Mouse (Mus musculus) ES-Bruce4 (cell line): ENCODE measurements around the gene Il10rb. TPM values are rescaled to one million over a fixed set of nuclear protein-coding genes. Genes with fewer than 3 reads are reported as not detected.

Source experiments
- H3K27ac ChIP-seq: 2 replicates; pipeline ENCODE4 v1.5.1; 2012; ENCODE audit warnings: low read length, inconsistent platforms; ENCODE audit not compliant: insufficient read depth
- H3K27me3 ChIP-seq: 2 replicates; pipeline ENCODE4 v1.6.1; 2012; ENCODE audit warnings: mild to moderate bottlenecking, low read length, inconsistent platforms; ENCODE audit not compliant: control insufficient read depth, poor library complexity, insufficient read depth, severe bottlenecking
- H3K36me3 ChIP-seq: 2 replicates; pipeline ENCODE4 v1.6.1; 2012; ENCODE audit warnings: inconsistent platforms, mild to moderate bottlenecking, low read length, moderate library complexity; ENCODE audit not compliant: control insufficient read depth, poor library complexity, insufficient read depth, severe bottlenecking
- H3K4me1 ChIP-seq: one replicate; pipeline ENCODE4 v1.8.1; 2011; ENCODE audit warnings: low read length; ENCODE audit not compliant: control insufficient read depth, insufficient read depth
- H3K4me3 ChIP-seq: 2 replicates; pipeline ENCODE4 v1.5.1; 2011; ENCODE audit warnings: low read depth, mild to moderate bottlenecking, low read length
- H3K9ac ChIP-seq: 2 replicates; pipeline ENCODE4 v1.6.1; 2012; ENCODE audit warnings: low read depth, mild to moderate bottlenecking, inconsistent platforms; ENCODE audit not compliant: poor library complexity, severe bottlenecking
- H3K9me3 ChIP-seq: replicated peaks from 2 replicates; pipeline ENCODE4 v1.6.1; 2012; ENCODE audit warnings: mild to moderate bottlenecking, low read length, inconsistent platforms; ENCODE audit not compliant: control insufficient read depth, poor library complexity, insufficient read depth, severe bottlenecking
- CTCF ChIP-seq: IDR thresholded peaks from one replicate; pipeline ENCODE4 v1.8.1; 2011; ENCODE audit warnings: low read depth, low read length
- EP300 ChIP-seq: IDR thresholded peaks from 2 replicates; pipeline ENCODE4 v1.6.1; 2011; ENCODE audit warnings: low read depth, low read length; ENCODE audit not compliant: insufficient read depth
- POLR2A ChIP-seq: IDR thresholded peaks from one replicate; pipeline ENCODE4 v1.8.1; 2011; ENCODE audit warnings: low read length; ENCODE audit not compliant: insufficient read depth
- polyA plus RNA-seq: library from polyadenylated mRNA; stranded (reverse); fragments of >200 nt; gene quantifications from 2 replicates; pipeline ENCODE4 v1.2.4, GENCODE M21; 2011; ENCODE audit warnings: low read depth; ENCODE audit not compliant: missing spikeins, insufficient read depth, insufficient read length

Gene Il10rb
- polyA plus RNA-seq, 1 experiment = 3.5 TPM

- Histone ChIP-seq H3K36me3 (no peaks in the 10 kb centered on the region), H3K9ac (no peak overlapping the region), H3K27me3 (no peaks in the 10 kb centered on the region), H3K4me3 (no peak overlapping the region), H3K4me1 (peaks cover 2% of the 10 kb centered on the region), H3K9me3 (no peaks in the 10 kb centered on the region), H3K27ac (peak overlapping the region; percentile 17)
- TF ChIP-seq EP300 = no peak
- TF ChIP-seq CTCF = no peak
- no peak for TF ChIP-seq POLR2A
Measured at GRCm38 (mm10) chr16:91378991-91379390, 27.0 kb upstream of the Il10rb start.

GRCm38 (mm10) chr16:91379412-91379811 is 26.6 kb upstream of the Il10rb start:
- no peaks in the 10 kb centered on the region for H3K27me3 ChIP-seq
- no peaks in the 10 kb centered on the region for H3K36me3 ChIP-seq
- H3K4me3 ChIP-seq = no peak overlapping the region
- no peak overlapping the region for H3K9ac ChIP-seq
- no peaks in the 10 kb centered on the region for H3K9me3 ChIP-seq
- peaks cover 2% of the 10 kb centered on the region for H3K4me1 ChIP-seq
- TF ChIP-seq CTCF (no peak), POLR2A (no peak), EP300 (no peak)
- H3K27ac ChIP-seq = peak overlapping the region; percentile 17

GRCm38 (mm10) chr16:91380151-91380550 is 25.8 kb upstream of the Il10rb start:
- peaks cover 2% of the 10 kb centered on the region for H3K4me1 ChIP-seq
- TF ChIP-seq CTCF = no peak
- no peak for TF ChIP-seq EP300
- TF ChIP-seq POLR2A = no peak
- no peaks in the 10 kb centered on the region for H3K9me3 ChIP-seq
- no peak overlapping the region for H3K9ac ChIP-seq
- H3K27ac ChIP-seq = no peak overlapping the region
- H3K36me3 ChIP-seq = no peaks in the 10 kb centered on the region; the same call in 1 of the 2 replicates
- no peak overlapping the region for H3K4me3 ChIP-seq
- no peaks in the 10 kb centered on the region for H3K27me3 ChIP-seq

GRCm38 (mm10) chr16:91381606-91382005 is 24.4 kb upstream of the Il10rb start:
- Histone ChIP-seq H3K4me1 (peaks cover 2% of the 10 kb centered on the region), H3K4me3 (no peak overlapping the region), H3K36me3 (no peaks in the 10 kb centered on the region; the same call in 1 of the 2 replicates), H3K27ac (no peak overlapping the region), H3K27me3 (no peaks in the 10 kb centered on the region), H3K9me3 (no peaks in the 10 kb centered on the region), H3K9ac (no peak overlapping the region)
- no peak for TF ChIP-seq CTCF
- TF ChIP-seq POLR2A = no peak
- TF ChIP-seq EP300 = no peak

- Histone ChIP-seq H3K9me3 (no peaks in the 10 kb centered on the region), H3K4me3 (no peak overlapping the region), H3K27ac (no peak overlapping the region), H3K4me1 (peaks cover 2% of the 10 kb centered on the region), H3K9ac (no peak overlapping the region), H3K36me3 (no peaks in the 10 kb centered on the region; the same call in 1 of the 2 replicates), H3K27me3 (no peaks in the 10 kb centered on the region)
- no peak for TF ChIP-seq EP300
- no peak for TF ChIP-seq POLR2A
- no peak for TF ChIP-seq CTCF
Measured at GRCm38 (mm10) chr16:91382261-91382790, 23.6 kb upstream of the Il10rb start.

- H3K9me3 ChIP-seq = no peaks in the 10 kb centered on the region
- no peaks in the 10 kb centered on the region for H3K27me3 ChIP-seq
- no peak for TF ChIP-seq POLR2A
- TF ChIP-seq CTCF = no peak
- TF ChIP-seq EP300 = no peak
- H3K4me1 ChIP-seq = peaks cover 2% of the 10 kb centered on the region
- no peak overlapping the region for H3K9ac ChIP-seq
- H3K4me3 ChIP-seq = no peak overlapping the region
- H3K27ac ChIP-seq = no peak overlapping the region
- no peaks in the 10 kb centered on the region; the same call in 1 of the 2 replicates for H3K36me3 ChIP-seq
Measured at GRCm38 (mm10) chr16:91384221-91384620, 21.7 kb upstream of the Il10rb start.
